Mouse (Mus musculus) midbrain, embryonic 13.5 days (tissue): ENCODE data around the gene Ptf1a. TPM values are rescaled to one million over a fixed set of nuclear protein-coding genes. Genes with fewer than 3 reads are reported as not detected.

ENCODE experiments used
- ATAC-seq: fragments of 200-750 bp; cut with Nextera tagmentation; 2 replicates; pipeline ENCODE4 v1.8.0; 2017; ENCODE audit warnings: mild to moderate bottlenecking, moderate TSS enrichment, moderate library complexity
- H3K27ac ChIP-seq: fragments of 300-500 bp; sonication (generic); 2 replicates; pipeline ENCODE4 v1.5.1; 2015; ENCODE audit warnings: inconsistent platforms, mild to moderate bottlenecking, moderate library complexity
- H3K27me3 ChIP-seq: fragments of 300-500 bp; sonication (generic); 2 replicates; pipeline ENCODE4 v1.6.1; 2015; ENCODE audit warnings: mild to moderate bottlenecking, inconsistent platforms
- H3K36me3 ChIP-seq: fragments of 300-500 bp; sonication (generic); 2 replicates; pipeline ENCODE4 v1.6.1; 2015; ENCODE audit warnings: mild to moderate bottlenecking, inconsistent platforms
- H3K4me1 ChIP-seq: fragments of 300-500 bp; sonication (generic); replicated peaks from 2 replicates; pipeline ENCODE4 v1.6.1; 2015; ENCODE audit warnings: inconsistent platforms
- H3K4me2 ChIP-seq: fragments of 300-500 bp; sonication (generic); replicated peaks from 2 replicates; pipeline ENCODE4 v1.6.1; 2015; ENCODE audit warnings: moderate library complexity, mild to moderate bottlenecking, inconsistent platforms
- H3K4me3 ChIP-seq: fragments of 300-500 bp; sonication (generic); replicated peaks from 2 replicates; pipeline ENCODE4 v1.5.1; 2015; ENCODE audit warnings: mild to moderate bottlenecking, inconsistent platforms
- H3K9ac ChIP-seq: fragments of 300-500 bp; sonication (generic); replicated peaks from 2 replicates; pipeline ENCODE4 v1.6.1; 2015; ENCODE audit warnings: mild to moderate bottlenecking, inconsistent platforms
- H3K9me3 ChIP-seq: fragments of 300-500 bp; sonication (generic); 2 replicates; pipeline ENCODE4 v1.6.1; 2016; ENCODE audit warnings: mild to moderate bottlenecking, inconsistent platforms
- WGBS: fragments of 180-500 bp; shearing (Covaris S2); methylation state at CpG from one replicate; pipeline ENCODE4 v1.1.7; 2015; 5-methylcytosine and 5-hydroxymethylcytosine counted together
- polyA plus RNA-seq: library from polyadenylated mRNA; unstranded; fragments of >200 nt; fragmentation: Nextera tagmentation; extraction: Ambion mirVana; gene quantifications from 2 replicates; pipeline ENCODE4 v1.2.1, GENCODE M21; 2015

The Ptf1a gene
- polyA plus RNA-seq, 1 experiment from 2014 or later, result 0.71 TPM

GRCm38 (mm10) chr2:19455857-19456482 lies 10.5 kb downstream of the Ptf1a start:
- no peak for ATAC-seq
- Histone ChIP-seq H3K9me3 (no peaks in the 10 kb centered on the region), H3K4me1 (0 out of 2 replicates have a peak, but pooled peaks cover 6% of the 10 kb centered on the region), H3K27ac (no peak overlapping the region), H3K27me3 (peaks cover 78% of the 10 kb centered on the region), H3K9ac (no peak overlapping the region), H3K4me3 (no peak overlapping the region), H3K4me2 (no peak overlapping the region), H3K36me3 (no peaks in the 10 kb centered on the region)
- 9% methylated on average over 10 of the region's 10 CpGs for WGBS

GRCm38 (mm10) chr2:19458785-19459184 lies 13.3 kb downstream of the Ptf1a start:
- Histone ChIP-seq H3K27me3 (peaks cover 56% of the 10 kb centered on the region), H3K4me1 (0 out of 2 replicates have a peak, but pooled peaks cover 2% of the 10 kb centered on the region)
- 9% methylated on average over 2 of the region's 2 CpGs for whole genome bisulfite sequencing

GRCm38 (mm10) chr2:19461940-19462339 lies 16.5 kb downstream of the Ptf1a start:
- no peak for ATAC-seq
- no peaks in the 10 kb centered on the region for H3K9me3 ChIP-seq
- H3K4me1 ChIP-seq, result no peaks in the 10 kb centered on the region
- H3K36me3 ChIP-seq, result no peaks in the 10 kb centered on the region
- no peak overlapping the region for H3K9ac ChIP-seq
- peaks cover 28% of the 10 kb centered on the region for H3K27me3 ChIP-seq
- WGBS, result 37% methylated on average over 2 of the region's 2 CpGs
- no peak overlapping the region for H3K4me3 ChIP-seq
- no peak overlapping the region for H3K27ac ChIP-seq
- H3K4me2 ChIP-seq, result no peak overlapping the region

More at GRCm38 (mm10) chr2:19458785-19459184, 13.3 kb downstream of the Ptf1a start:
- H3K9me3 ChIP-seq, result no peaks in the 10 kb centered on the region
- no peak overlapping the region for H3K4me2 ChIP-seq
- H3K36me3 ChIP-seq, result no peaks in the 10 kb centered on the region
- H3K4me3 ChIP-seq, result no peak overlapping the region
- no peak overlapping the region for H3K9ac ChIP-seq
- no peak for ATAC-seq
- H3K27ac ChIP-seq, result no peak overlapping the region

GRCm38 (mm10) chr2:19490262-19490661 lies 44.8 kb downstream of the Ptf1a start:
- Histone ChIP-seq H3K9me3 (no peaks in the 10 kb centered on the region), H3K36me3 (no peaks in the 10 kb centered on the region), H3K4me1 (no peaks in the 10 kb centered on the region), H3K4me3 (no peak overlapping the region), H3K27me3 (no peaks in the 10 kb centered on the region), H3K4me2 (no peak overlapping the region), H3K9ac (no peak overlapping the region), H3K27ac (no peak overlapping the region)
- WGBS, result 88% methylated on average over 3 of the region's 3 CpGs
- ATAC-seq, result no peak

Other genes starting within 250 kb of the Ptf1a start
- gene Armc3, start 246.4 kb upstream of the Ptf1a start, polyA plus RNA-seq, result 0.90 and 1.7 TPM in 2 replicates
- gene Msrb2, start 74.2 kb upstream of the Ptf1a start, polyA plus RNA-seq, result 7.7 and 8.1 TPM in 2 replicates
- gene 4921504E06Rik, start 108.3 kb downstream of the Ptf1a start, polyA plus RNA-seq, result 0.13 TPM in 1 of 2 replicates, not detected in the other
- 0.82 and 0.92 TPM in 2 replicates for gene Otud1, start 212.1 kb downstream of the Ptf1a start, polyA plus RNA-seq